Mouse (Mus musculus): ENCODE data around the gene Lmod2. TPM values are rescaled to one million over a fixed set of nuclear protein-coding genes. Genes with fewer than 3 reads are reported as not detected.

The Lmod2 gene
- total and polyA plus RNA-seq, 3 experiments: 191 to 757 (median 691) TPM

- peak in 1 of 2 experiments; percentile 67 for DNase-seq
- H3K36me3 ChIP-seq (ENCODE audit: control insufficient read depth, insufficient read depth, low read length): peaks cover 13% of the 10 kb centered on the region
- H3K4me3 ChIP-seq: no peak overlapping the region
- intact Hi-C loops (cut with DNase I): loop anchor here (5.0 kb wide), 1 partner anchor 89 kb away; no protein-coding TSS in a partner anchor
- H3K27ac ChIP-seq: peak overlapping the region; percentile 74
- TF ChIP-seq CTCF (IDR thresholded peaks at IDR 0.05): no peak
- peak; percentile 94 for TF ChIP-seq EP300 (IDR thresholded peaks at IDR 0.05; ENCODE audit: insufficient read depth, low read depth, low read length)
- H3K27me3 ChIP-seq (ENCODE audit: control insufficient read depth, insufficient read depth, low read length): no peaks in the 10 kb centered on the region
- no peaks in the 10 kb centered on the region for H3K79me2 ChIP-seq (replicated peaks; ENCODE audit: control insufficient read depth, insufficient read depth, low read length)
- H3K9ac ChIP-seq (ENCODE audit: low read depth, low read length): no peak overlapping the region
- peaks cover 6% of the 10 kb centered on the region for H3K4me1 ChIP-seq (ENCODE audit: control insufficient read depth, insufficient read depth, low read length)
Observed at GRCm38 (mm10) chr6:24573319-24573718, 24.2 kb upstream of the Lmod2 start.

- H3K27me3 ChIP-seq (ENCODE audit: control insufficient read depth, insufficient read depth, low read length): no peaks in the 10 kb centered on the region
- WGBS: 68% methylated on average over 3 of the region's 3 CpGs
Observed at GRCm38 (mm10) chr6:24583456-24583855, 14.1 kb upstream of the Lmod2 start.

GRCm38 (mm10) chr6:24585431-24586310 lies 11.9 kb upstream of the Lmod2 start:
- no peak for TF ChIP-seq POLR2A (IDR thresholded peaks at IDR 0.05; ENCODE audit: insufficient read depth, low read depth, low read length)
- no peak for TF ChIP-seq EP300 (IDR thresholded peaks at IDR 0.05; ENCODE audit: insufficient read depth, low read depth, low read length)
- TF ChIP-seq CTCF (IDR thresholded peaks at IDR 0.05): no peak
- WGBS: 8% methylated on average over 10 of the region's 10 CpGs
- peak; percentile 49 to 58 for DNase-seq
- Histone ChIP-seq H3K36me3 (ENCODE audit: control insufficient read depth, insufficient read depth, low read length) (peaks cover 16% of the 10 kb centered on the region), H3K9ac (ENCODE audit: low read depth, low read length) (peak overlapping the region; percentile 65), H3K4me3 (peak overlapping the region; percentile 23; the same call in 1 of the 2 replicates), H3K27ac (peak overlapping the region; percentile 94), H3K4me1 (ENCODE audit: control insufficient read depth, insufficient read depth, low read length) (peaks cover 12% of the 10 kb centered on the region), H3K27me3 (ENCODE audit: control insufficient read depth, insufficient read depth, low read length) (no peaks in the 10 kb centered on the region), H3K79me2 (replicated peaks; ENCODE audit: control insufficient read depth, insufficient read depth, low read length) (no peaks in the 10 kb centered on the region)
- intact Hi-C loops (cut with DNase I): loop anchor here (1.0 kb wide), 1 partner anchor 14 kb away; no protein-coding TSS in a partner anchor

More at GRCm38 (mm10) chr6:24583456-24583855, 14.1 kb upstream of the Lmod2 start:
- intact Hi-C loops (cut with DNase I): no loop called here
- no peak overlapping the region for H3K4me3 ChIP-seq
- H3K4me1 ChIP-seq (ENCODE audit: control insufficient read depth, insufficient read depth, low read length): peaks cover 12% of the 10 kb centered on the region
- H3K9ac ChIP-seq (ENCODE audit: low read depth, low read length): no peak overlapping the region
- TF ChIP-seq POLR2A (IDR thresholded peaks at IDR 0.05; ENCODE audit: insufficient read depth, low read depth, low read length) (no peak), EP300 (IDR thresholded peaks at IDR 0.05; ENCODE audit: insufficient read depth, low read depth, low read length) (no peak), CTCF (IDR thresholded peaks at IDR 0.05) (no peak)
- peak in 1 of 2 experiments; percentile 62 for DNase-seq
- no peaks in the 10 kb centered on the region for H3K79me2 ChIP-seq (replicated peaks; ENCODE audit: control insufficient read depth, insufficient read depth, low read length)
- H3K27ac ChIP-seq: peak overlapping the region; percentile 29
- peaks cover 16% of the 10 kb centered on the region for H3K36me3 ChIP-seq (ENCODE audit: control insufficient read depth, insufficient read depth, low read length)

GRCm38 (mm10) chr6:24586885-24587284 lies 10.7 kb upstream of the Lmod2 start:
- TF ChIP-seq CTCF (IDR thresholded peaks at IDR 0.05) (no peak), EP300 (IDR thresholded peaks at IDR 0.05; ENCODE audit: insufficient read depth, low read depth, low read length) (peak; percentile 88), POLR2A (IDR thresholded peaks at IDR 0.05; ENCODE audit: insufficient read depth, low read depth, low read length) (peak; percentile 64)
- H3K79me2 ChIP-seq (replicated peaks; ENCODE audit: control insufficient read depth, insufficient read depth, low read length): no peaks in the 10 kb centered on the region
- H3K27me3 ChIP-seq (ENCODE audit: control insufficient read depth, insufficient read depth, low read length): no peaks in the 10 kb centered on the region
- 2% methylated on average over 3 of the region's 3 CpGs for WGBS
- peak; percentile 75 to 87 for DNase-seq
- peak overlapping the region; percentile 1; the same call in 1 of the 2 replicates for H3K4me3 ChIP-seq
- H3K9ac ChIP-seq (ENCODE audit: low read depth, low read length): peak overlapping the region; percentile 67; the same call in 1 of the 2 replicates
- peaks cover 12% of the 10 kb centered on the region for H3K4me1 ChIP-seq (ENCODE audit: control insufficient read depth, insufficient read depth, low read length)
- intact Hi-C loops (cut with DNase I): loop anchor here (1.0 kb wide), 1 partner anchor 16 kb away; no protein-coding TSS in a partner anchor
- peaks cover 16% of the 10 kb centered on the region for H3K36me3 ChIP-seq (ENCODE audit: control insufficient read depth, insufficient read depth, low read length)
- peak overlapping the region; percentile 94 for H3K27ac ChIP-seq

GRCm38 (mm10) chr6:24590282-24590681 lies 7.3 kb upstream of the Lmod2 start:
- Histone ChIP-seq H3K79me2 (replicated peaks; ENCODE audit: control insufficient read depth, insufficient read depth, low read length) (no peaks in the 10 kb centered on the region), H3K4me3 (no peak overlapping the region), H3K4me1 (ENCODE audit: control insufficient read depth, insufficient read depth, low read length) (peaks cover 11% of the 10 kb centered on the region), H3K36me3 (ENCODE audit: control insufficient read depth, insufficient read depth, low read length) (peaks cover 12% of the 10 kb centered on the region), H3K27ac (no peak overlapping the region), H3K9ac (ENCODE audit: low read depth, low read length) (no peak overlapping the region), H3K27me3 (ENCODE audit: control insufficient read depth, insufficient read depth, low read length) (no peaks in the 10 kb centered on the region)
- intact Hi-C loops (cut with DNase I): no loop called here
- TF ChIP-seq POLR2A (IDR thresholded peaks at IDR 0.05; ENCODE audit: insufficient read depth, low read depth, low read length) (no peak), EP300 (IDR thresholded peaks at IDR 0.05; ENCODE audit: insufficient read depth, low read depth, low read length) (no peak), CTCF (IDR thresholded peaks at IDR 0.05) (no peak)
- WGBS: 86% methylated on average over 5 of the region's 5 CpGs
- no peak for DNase-seq
